Mouse (Mus musculus) hematopoietic stem cell, adult 5-6 weeks (primary cell): ENCODE results near the gene Ybx3. TPM values are rescaled to one million over a fixed set of nuclear protein-coding genes. Genes with fewer than 3 reads are reported as not detected.

Experiments
- ATAC-seq, 2 experiments: fragments of 125-278 bp in 1 of 2; replicated peaks in 1 of 2; 2 replicates each; pipeline ENCODE4 v1.8.0; 2016 to 2017; ENCODE audit warnings: inconsistent platforms in 2 of 2, mild to moderate bottlenecking in 2 of 2, moderate number of reproducible peaks in 2 of 2, low read depth in 1 of 2, moderate TSS enrichment in 1 of 2; ENCODE audit not compliant: low FRiP score in 2 of 2, poor library complexity in 2 of 2, severe bottlenecking in 2 of 2, insufficient read depth in 1 of 2, low TSS enrichment in 1 of 2
- total RNA-seq: library from RNA; stranded (forward); fragments of 172-1452, 232-1000 nt; gene quantifications from 2 replicates; pipeline ENCODE4 v1.2.3, GENCODE M21; 2017

Ybx3 gene
- 303 and 379 TPM in 2 replicates for total RNA-seq

DNA sequence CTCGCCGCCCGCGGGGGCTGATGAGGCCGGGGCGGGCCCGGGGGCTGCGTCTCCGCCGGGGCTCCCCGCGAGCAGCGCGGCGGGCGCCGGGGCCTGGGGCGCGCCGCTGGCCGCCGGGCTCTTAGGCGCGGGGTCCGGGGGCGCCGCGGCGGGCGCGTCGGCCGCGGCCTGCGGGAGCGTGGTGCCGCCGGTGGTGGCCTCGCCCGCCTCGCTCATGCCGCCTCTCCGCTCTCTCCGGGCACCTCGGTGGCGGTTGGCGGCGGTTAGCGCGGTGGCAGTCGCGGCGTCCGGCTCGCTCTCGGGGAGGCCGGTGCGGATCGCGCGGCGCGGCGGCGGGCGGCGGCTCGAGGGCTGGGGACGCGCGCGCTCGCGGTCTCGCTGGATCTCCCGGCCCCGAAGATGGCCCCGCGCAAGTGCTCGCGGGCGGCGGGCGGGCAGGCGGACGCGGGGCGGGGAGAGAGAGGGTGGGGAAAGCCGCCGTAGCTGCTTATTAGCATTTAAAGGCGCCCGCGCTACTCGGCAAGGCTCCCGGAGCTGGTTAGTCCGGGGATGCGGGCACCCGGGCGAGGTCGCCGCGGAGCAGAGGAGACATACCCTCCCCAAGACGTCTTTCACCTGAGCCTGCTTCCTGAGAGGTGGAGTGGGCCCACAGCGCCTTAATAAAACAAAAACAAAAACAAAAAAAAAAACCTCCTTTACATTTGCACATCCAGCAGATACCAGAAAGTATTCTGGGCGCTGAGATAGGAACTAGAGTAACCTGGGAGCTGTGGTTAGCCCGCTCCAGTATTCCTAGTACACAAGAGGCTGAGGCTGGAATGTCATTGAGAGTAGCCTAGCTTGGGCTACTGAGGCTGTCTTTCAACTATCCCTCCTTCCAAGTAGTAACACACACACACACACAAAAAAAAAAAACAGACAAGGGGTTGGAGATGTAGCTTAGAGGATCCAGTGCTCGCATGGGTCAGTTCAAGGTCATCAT lies at the start of gene Ybx3:
Gene Ybx3, minus strand, starts transcription at position 437 of the 982 bp plus-strand sequence.
- peak; percentile 50 to 64 for ATAC-seq

GRCm38 (mm10) chr6:131436626-131437025 lies 48.4 kb upstream of the Ybx3 start:
- no peak for ATAC-seq

GRCm38 (mm10) chr6:131434088-131434487 lies 45.8 kb upstream of the Ybx3 start:
- 0 out of 4 replicates have a peak, but pooled peaks of 1 of the 2 experiments have one; percentile 29 for ATAC-seq

DNA sequence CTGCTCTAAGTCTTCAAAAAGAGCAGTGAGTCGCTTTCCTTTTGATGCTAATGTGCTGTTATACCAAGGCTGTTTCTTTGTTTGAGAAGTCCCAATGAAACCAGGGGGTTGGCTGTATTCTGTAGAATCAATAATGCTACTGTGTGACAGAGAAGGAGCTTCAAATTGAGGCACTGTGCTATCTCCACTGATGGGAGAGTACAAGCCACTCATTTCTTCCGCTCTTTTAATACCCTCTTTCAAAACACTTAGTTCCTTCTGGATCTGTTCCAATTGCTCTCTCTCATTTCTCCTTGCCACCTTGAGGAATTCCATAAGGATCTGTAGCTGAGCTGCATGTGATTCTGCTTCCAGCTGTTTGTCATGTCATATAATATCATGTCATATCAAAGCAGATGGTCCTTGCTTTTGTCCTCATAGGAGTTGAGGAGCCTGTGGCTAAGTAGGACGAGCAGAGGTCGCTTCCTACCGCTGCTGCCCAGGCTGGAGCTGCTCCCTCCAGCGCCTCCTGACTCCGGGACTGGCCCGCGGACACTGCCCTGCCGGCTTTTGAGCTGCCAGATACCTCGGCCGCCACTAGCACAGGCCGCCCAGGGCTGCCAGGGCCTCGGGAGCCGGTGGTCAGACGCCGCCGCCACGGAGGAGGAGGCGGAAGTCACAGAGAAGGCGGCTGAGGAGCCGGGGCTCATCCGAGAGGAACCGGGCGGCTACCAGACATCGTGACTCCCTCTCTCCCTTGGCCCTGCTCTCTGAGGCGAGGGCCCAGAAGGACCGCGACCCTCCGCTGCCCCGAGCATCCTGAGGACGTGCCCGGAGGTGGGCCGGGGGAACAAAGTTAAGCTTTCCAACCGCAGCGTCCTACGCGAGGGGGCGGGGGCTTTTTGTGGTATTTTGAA lies 45.1 kb upstream of the Ybx3 start:
- peak; percentile 84 to 91 for ATAC-seq

GRCm38 (mm10) chr6:131421572-131421971 lies 33.3 kb upstream of the Ybx3 start:
- ATAC-seq = peak; percentile 71 to 79; a peak in 3 of 4 replicates

DNA sequence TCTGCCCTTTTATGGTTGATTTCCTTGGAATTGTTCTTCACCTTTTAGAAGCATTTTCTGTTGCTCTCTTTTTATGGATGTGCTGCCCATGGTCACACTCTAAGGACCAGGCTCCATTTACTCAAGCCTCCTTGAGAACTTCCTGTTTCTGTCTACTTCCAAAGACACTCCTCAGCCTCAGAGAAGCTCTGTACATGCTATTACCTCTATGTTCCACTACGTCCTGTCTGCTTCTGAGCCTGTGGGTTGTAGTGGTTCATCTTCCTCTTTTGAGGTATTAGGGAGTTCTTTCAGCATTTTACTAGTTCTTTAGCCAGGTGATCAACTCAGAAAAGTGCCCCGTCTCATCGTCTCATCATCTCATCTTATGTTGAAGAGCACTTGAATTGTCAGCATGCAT lies 31.3 kb upstream of the Ybx3 start:
- peak; percentile 84 to 92 for ATAC-seq

- ATAC-seq = peak; percentile 34 to 58; a peak in 3 of 4 replicates
These were observed 30.5 kb upstream of the Ybx3 start for GRCm38 (mm10) chr6:131418770-131419169.

GRCm38 (mm10) chr6:131411116-131411843 lies 23.0 kb upstream of the Ybx3 start:
- ATAC-seq = no peak

DNA sequence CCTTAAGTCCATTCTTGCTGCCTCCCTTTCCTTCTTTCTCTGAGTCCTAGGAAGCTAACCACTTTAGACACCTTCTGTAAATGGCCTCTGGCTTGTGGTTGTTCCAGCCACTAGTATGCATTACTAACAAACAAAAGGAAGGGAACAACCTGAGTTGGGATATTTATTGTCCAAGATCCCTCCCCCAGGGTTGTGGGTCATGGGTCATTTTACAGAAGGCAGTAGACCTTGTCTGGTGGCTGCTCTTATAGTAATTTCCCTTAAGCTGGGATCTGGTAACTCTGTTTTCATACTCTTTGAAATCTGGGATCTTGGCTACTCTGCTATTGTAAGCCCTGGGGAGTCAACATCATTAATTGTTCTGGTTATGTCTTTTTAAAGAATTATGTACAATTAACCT lies 18.7 kb upstream of the Ybx3 start:
- no peak for ATAC-seq

GRCm38 (mm10) chr6:131405896-131406295 lies 17.6 kb upstream of the Ybx3 start:
- no peak for ATAC-seq

GRCm38 (mm10) chr6:131405174-131405573 lies 16.9 kb upstream of the Ybx3 start:
- ATAC-seq = peak; percentile 54 to 72

GRCm38 (mm10) chr6:131404260-131404659 lies 16.0 kb upstream of the Ybx3 start:
- ATAC-seq = peak; percentile 64 to 84; a peak in 3 of 4 replicates

DNA sequence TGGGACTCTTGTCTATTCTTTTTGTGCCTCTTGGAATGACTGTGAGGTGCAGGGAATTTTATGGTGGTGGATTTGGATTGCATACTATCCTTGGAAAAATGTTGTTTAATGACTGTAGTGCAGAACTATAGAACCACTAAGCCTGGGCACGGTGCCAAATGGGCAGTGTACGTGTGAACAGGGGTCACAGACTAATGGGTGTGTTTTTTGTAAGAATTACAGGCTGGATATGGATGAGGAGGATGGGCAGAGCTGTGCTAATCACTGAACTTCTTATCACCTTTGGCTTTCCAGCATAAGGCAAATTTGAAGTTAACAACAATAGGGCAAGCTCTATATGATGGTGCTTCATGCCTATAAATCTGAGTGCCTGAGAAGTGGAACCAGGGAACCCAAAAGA lies 14.8 kb upstream of the Ybx3 start:
- no peak for ATAC-seq

DNA sequence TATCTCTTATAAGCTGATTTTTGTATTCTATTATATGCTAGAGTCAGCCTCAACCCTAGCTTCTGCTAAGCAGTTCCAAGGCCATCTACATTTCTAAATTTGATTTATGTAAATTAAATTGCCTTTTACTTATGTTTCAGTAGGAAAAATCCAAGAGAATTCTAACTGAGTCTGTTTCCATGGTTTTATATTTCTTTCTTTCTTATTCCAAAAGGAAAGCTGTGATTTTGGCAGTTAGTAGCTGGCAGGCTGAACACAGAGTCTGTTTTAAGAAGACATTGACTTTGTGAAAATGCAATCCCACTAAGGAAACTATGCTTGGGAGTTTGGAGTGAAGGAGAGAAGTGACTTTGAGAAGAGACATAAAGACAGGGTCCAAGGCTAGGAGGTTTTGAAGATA lies 14.3 kb upstream of the Ybx3 start:
- no peak for ATAC-seq

DNA sequence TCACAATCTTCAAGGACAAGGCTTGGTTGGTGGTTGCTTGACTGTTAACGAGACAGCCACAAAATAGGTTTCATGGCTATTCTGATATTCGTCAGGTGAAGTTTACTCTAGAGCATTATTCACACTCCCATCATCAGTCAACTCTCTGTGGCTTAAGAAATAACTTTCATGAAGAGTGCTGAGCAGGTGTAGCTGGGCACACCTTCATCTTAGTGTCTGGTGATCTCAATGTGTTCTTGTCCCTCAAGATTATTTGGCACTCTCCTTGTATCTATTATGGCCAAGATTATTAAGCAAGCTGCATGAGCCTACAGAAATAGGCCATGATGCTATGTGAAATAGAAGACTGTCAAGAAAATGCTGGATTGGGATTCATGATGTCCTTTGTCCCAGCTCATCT lies 13.0 kb upstream of the Ybx3 start:
- no peak for ATAC-seq

DNA sequence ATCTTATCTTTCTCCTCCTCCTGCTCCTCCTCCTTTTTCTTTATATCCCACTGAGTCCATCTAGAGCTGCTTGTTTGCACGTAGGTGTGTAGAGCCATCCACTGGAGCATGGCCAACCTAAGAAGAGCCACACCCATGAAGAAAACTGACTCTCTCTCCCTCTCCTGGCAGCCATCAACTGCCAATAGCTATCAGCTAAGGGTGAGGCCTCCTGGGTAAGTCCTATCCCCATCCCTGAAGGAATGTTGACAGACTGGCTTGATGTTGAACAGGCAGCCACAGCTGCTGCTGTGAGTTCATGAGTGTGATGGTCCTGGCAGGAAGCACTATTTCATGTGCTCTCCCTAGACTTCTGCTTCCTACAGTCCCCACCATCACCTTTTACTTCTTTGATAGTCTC lies 8.4 kb upstream of the Ybx3 start:
- ATAC-seq = no peak
